Mouse (Mus musculus): ENCODE measurements around the gene Tex44.

DNA sequence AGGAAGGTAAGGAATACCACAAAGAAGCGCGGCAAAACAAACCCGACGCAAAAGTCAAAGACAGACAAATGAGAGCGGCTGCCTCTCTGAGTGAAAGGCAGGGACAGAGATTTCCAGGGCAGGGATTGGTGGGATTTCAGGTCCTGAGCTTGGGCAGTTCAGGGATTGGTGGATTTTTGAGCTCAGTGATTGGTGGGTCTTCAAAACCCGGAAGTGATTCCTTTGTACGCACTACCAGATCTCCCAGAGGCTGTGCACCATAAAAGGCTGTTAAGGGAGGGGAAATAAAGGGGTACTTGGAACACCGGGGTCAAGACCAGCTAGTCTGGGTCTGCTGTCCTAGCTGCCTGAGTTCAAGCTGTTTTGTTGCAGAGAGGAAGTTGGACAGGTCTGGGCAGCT lies 41.3 kb downstream of the Tex44 start:
- TF ChIP-seq EP300 (IDR thresholded peaks at IDR 0.05) (no peak), CTCF (IDR thresholded peaks at IDR 0.05) (no peak)

Measured in lung, postnatal 0 days (tissue).